Mouse (Mus musculus) embryonic stem cell, embryonic (primary cell): ENCODE results near the gene Rad51ap1.

ENCODE experiments used
- CTCF ChIA-PET, 4 experiments: fragments of 300-600 bp in 2 of 4; fragments of 350-600 bp in 2 of 4; sonication (Branson Sonifier 250); formaldehyde crosslinking; loops; one replicate each; lab custom pipeline; 2022; ENCODE audit warnings: inconsistent platforms in 2 of 4; lab: Charles Lee
- POLR2A ChIA-PET, 4 experiments: fragments of 300-600 bp in 2 of 4; fragments of 350-600 bp in 2 of 4; sonication (Branson Sonifier 250); formaldehyde crosslinking; loops; one replicate each; lab custom pipeline; 2022; ENCODE audit warnings: antibody characterized with exemption in 4 of 4, inconsistent platforms in 1 of 4; lab: Charles Lee

The Rad51ap1 gene

GRCm38 (mm10) chr6:126907876-126908275 lies 31.5 kb downstream of the Rad51ap1 start:
- POLR2A ChIA-PET: interaction anchor here in 1 of 4 experiments (1.0 to 1.2 kb wide), 2 partner anchors 10 to 17 kb away, joined by 3 to 4 read pairs; no protein-coding TSS in a partner anchor
- CTCF ChIA-PET: interaction anchor here in 1 of 4 experiments (0.7 kb wide), 1 partner anchor 13 kb away, joined by 4 read pairs; no protein-coding TSS in a partner anchor

GRCm38 (mm10) chr6:126907378-126907777 lies 32.0 kb downstream of the Rad51ap1 start:
- ChIA-PET CTCF (interaction anchor here in 2 of 4 experiments (0.5 to 0.6 kb wide), 2 partner anchors 129 to 166 kb away, joined by 5 read pairs; no protein-coding TSS in a partner anchor), POLR2A (interaction anchor here in 1 of 4 experiments (1.0 to 1.2 kb wide), 2 partner anchors 9 to 17 kb away, joined by 3 to 4 read pairs; no protein-coding TSS in a partner anchor)

GRCm38 (mm10) chr6:126877118-126877517 lies 62.3 kb downstream of the Rad51ap1 start:
- POLR2A ChIA-PET: interaction anchor here in 1 of 4 experiments (0.7 to 1.1 kb wide), 2 partner anchors 13 to 266 kb away, joined by 3 read pairs; no protein-coding TSS in a partner anchor
- CTCF ChIA-PET: interaction anchor here in 2 of 4 experiments (0.6 to 1.2 kb wide), 3 partner anchors 85 to 586 kb away, joined by 3 to 7 read pairs (median 3); no protein-coding TSS in a partner anchor
